Mouse (Mus musculus) midbrain, embryonic 10.5 days (tissue): ENCODE data around the gene Hba-a2. TPM values are rescaled to one million over a fixed set of nuclear protein-coding genes. Genes with fewer than 3 reads are reported as not detected.

Experiments used
- DNase-seq: peaks from one replicate; pipeline ENCODE4 v3.0.0-alpha.2; 2017; ENCODE audit warnings: low spot score
- H3K27ac ChIP-seq: fragments of 300-500 bp; sonication (generic); replicated peaks from 2 replicates; pipeline ENCODE4 v1.5.1; 2016; ENCODE audit warnings: mild to moderate bottlenecking
- H3K27me3 ChIP-seq: fragments of 300-500 bp; sonication (generic); 2 replicates; pipeline ENCODE4 v1.6.1; 2016; ENCODE audit warnings: low read depth, mild to moderate bottlenecking; ENCODE audit not compliant: poor library complexity, severe bottlenecking
- H3K36me3 ChIP-seq: fragments of 300-500 bp; sonication (generic); 2 replicates; pipeline ENCODE4 v1.6.1; 2016; ENCODE audit warnings: mild to moderate bottlenecking, moderate library complexity
- H3K4me1 ChIP-seq: fragments of 300-500 bp; sonication (generic); 2 replicates; pipeline ENCODE4 v1.6.1; 2016
- H3K4me3 ChIP-seq: fragments of 300-500 bp; sonication (generic); 2 replicates; pipeline ENCODE4 v1.5.1; 2016; ENCODE audit warnings: mild to moderate bottlenecking, moderate library complexity
- H3K9me3 ChIP-seq: fragments of 300-500 bp; sonication (generic); replicated peaks from 2 replicates; pipeline ENCODE4 v1.6.1; 2016; ENCODE audit warnings: mild to moderate bottlenecking
- WGBS: fragments of 180-500 bp; shearing (Covaris S2); methylation state at CpG from one replicate; pipeline ENCODE4 v1.1.7; 2016; 5-methylcytosine and 5-hydroxymethylcytosine counted together
- polyA plus RNA-seq: library from polyadenylated mRNA; unstranded; fragments of >200 nt; fragmentation: Nextera tagmentation; extraction: Ambion mirVana; gene quantifications from 2 replicates; pipeline ENCODE4 v1.2.1, GENCODE M21; 2016

The Hba-a2 gene
- polyA plus RNA-seq, 1 experiment from 2014 or later = 3,984 TPM

DNA sequence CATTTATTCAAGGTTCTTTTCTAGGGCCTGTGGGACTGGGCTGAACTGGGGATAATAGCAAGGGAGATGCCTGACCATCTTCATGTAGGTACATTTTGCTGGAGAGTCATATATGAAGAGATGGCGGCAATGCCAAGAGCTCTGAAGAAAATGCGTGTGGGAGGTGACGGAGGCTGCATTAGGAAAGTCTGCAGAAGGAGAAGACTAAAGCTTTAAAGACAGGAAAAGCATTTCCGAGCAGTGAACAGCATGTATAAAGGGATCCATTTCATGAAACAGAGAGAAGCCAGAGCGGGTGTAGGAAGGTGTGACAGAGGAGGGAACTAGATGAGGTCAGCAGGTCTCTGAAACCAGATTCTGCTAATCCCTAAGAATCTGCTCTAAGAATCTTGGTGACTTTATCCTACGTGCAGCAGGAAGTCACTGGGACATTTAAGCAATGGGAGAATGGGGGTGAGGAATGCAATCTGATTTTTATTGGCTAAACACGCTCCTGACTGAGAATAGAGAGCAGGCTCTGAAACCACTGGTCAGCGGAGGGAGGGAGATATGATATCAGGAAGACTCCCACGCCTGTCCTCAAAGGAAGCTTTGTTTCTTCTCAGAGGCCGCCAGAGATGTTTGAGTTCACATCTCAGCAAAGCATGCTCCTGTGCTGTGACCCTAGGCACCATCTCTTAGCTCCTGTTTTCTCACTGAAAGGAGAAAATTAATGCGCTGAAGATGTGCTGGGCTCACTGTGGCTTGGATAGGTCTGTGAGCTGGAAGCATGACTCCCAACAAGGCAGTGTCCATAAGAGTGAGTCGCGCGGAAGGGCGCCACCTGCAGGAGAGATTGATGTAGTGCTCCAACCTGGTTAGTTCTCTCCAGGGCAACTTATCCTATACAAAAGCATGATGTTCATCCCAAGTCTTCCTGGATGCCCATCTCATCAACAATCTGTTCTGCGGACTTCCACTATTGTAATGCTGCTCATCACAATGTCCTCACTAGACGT is 44.5 kb downstream of the Hba-a2 start:
- Histone ChIP-seq H3K4me3 (no peak overlapping the region), H3K4me1 (peaks cover 6% of the 10 kb centered on the region; the same call in 1 of the 2 replicates), H3K27ac (no peak overlapping the region), H3K27me3 (no peaks in the 10 kb centered on the region), H3K9me3 (0 out of 2 replicates have a peak, but pooled peaks cover 9% of the 10 kb centered on the region), H3K36me3 (no peaks in the 10 kb centered on the region)
- WGBS = 48% methylated on average over 17 of the region's 17 CpGs
- peak; percentile 73 for DNase-seq

GRCm38 (mm10) chr11:32342770-32343191 is 46.5 kb downstream of the Hba-a2 start:
- 0 out of 2 replicates have a peak, but pooled peaks cover 5% of the 10 kb centered on the region for H3K27me3 ChIP-seq
- WGBS = 15% methylated on average over 2 of the region's 2 CpGs
- DNase-seq = peak; percentile 21
- no peak overlapping the region for H3K27ac ChIP-seq
- no peaks in the 10 kb centered on the region for H3K9me3 ChIP-seq
- H3K4me1 ChIP-seq = peaks cover 17% of the 10 kb centered on the region
- no peak overlapping the region for H3K4me3 ChIP-seq
- no peaks in the 10 kb centered on the region for H3K36me3 ChIP-seq

DNA sequence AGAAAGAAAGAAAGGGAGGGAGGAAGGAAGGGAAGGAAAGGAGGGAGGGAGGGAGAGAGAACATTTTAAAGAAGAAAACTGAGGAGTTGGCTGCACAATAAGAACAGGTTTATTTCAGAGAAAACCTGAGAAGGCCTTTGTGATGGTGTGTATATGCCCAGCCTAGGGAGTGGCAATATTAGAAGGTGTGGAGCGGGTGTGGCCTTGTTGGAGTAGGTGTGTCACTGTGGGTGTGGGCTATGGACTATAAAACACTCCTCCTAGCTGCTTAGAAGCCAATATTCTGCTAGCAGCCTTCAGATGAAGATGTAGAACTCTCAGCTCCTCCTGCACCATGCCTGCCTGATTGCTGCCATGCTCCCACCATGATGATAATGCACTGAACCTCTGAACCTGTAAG is 47.1 kb downstream of the Hba-a2 start:
- DNase-seq = no peak
- 94% methylated on average over 1 of the region's 1 CpGs for WGBS
- H3K27me3 ChIP-seq = 0 out of 2 replicates have a peak, but pooled peaks cover 5% of the 10 kb centered on the region
- H3K4me3 ChIP-seq = no peak overlapping the region
- no peak overlapping the region for H3K27ac ChIP-seq
- H3K9me3 ChIP-seq = no peaks in the 10 kb centered on the region
- no peaks in the 10 kb centered on the region for H3K36me3 ChIP-seq
- peaks cover 23% of the 10 kb centered on the region for H3K4me1 ChIP-seq

DNA sequence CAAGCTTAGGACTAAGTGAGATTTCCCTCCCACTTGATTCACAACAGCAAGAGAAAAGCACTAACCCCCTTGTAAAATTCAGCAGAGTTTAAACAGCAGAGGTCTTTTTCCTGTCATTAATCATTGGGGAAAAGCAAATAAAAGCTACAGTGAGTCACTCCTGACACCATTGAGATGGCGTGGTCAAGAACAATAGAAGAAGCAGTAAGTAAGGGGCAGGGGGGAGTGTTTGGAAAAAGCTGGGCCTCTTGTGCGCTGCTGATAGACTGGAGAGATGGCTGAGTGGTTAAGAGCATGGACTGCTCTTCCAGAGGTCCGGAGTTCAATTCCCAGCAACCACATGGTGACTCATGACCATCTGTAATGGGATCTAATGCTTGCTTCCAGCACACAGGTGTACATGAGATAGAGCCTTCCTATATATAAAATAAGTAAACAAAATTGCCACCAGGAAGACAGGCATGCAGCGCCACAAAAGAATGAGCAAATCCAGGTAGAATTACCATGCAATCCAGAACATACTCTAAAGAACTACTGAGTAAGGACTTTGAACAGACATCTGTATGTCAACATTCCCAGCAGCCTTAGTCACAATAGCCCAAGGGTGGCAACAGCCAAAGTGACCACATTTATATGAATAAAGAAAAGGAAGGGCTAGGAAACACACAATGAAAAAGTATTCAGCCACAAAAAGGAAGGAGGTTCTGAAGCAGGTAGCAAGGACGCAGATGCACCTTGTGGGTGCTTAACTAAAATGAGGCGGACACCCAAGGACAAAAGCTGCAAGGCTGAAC is 49.4 kb downstream of the Hba-a2 start:
- no peak overlapping the region for H3K4me3 ChIP-seq
- H3K27ac ChIP-seq = no peak overlapping the region
- H3K4me1 ChIP-seq = peaks cover 44% of the 10 kb centered on the region
- no peak for DNase-seq
- H3K9me3 ChIP-seq = no peaks in the 10 kb centered on the region
- 0 out of 2 replicates have a peak, but pooled peaks cover 5% of the 10 kb centered on the region for H3K27me3 ChIP-seq
- H3K36me3 ChIP-seq = peaks cover 11% of the 10 kb centered on the region
- 80% methylated on average over 6 of the region's 6 CpGs for WGBS

Other genes starting within 250 kb of the Hba-a2 start
- 0.05 TPM in 1 of 2 replicates, not detected in the other for gene Il9r, start 96.2 kb upstream of the Hba-a2 start, polyA plus RNA-seq
- gene Snrnp25, start 91.1 kb upstream of the Hba-a2 start, polyA plus RNA-seq = 94.7 and 107 TPM in 2 replicates
- gene Rhbdf1, start 74.2 kb upstream of the Hba-a2 start, polyA plus RNA-seq = 25.1 and 26.2 TPM in 2 replicates
- 30.6 and 32.0 TPM in 2 replicates for gene Mpg, start 70.0 kb upstream of the Hba-a2 start, polyA plus RNA-seq
- 42.6 and 45.3 TPM in 2 replicates for gene Nprl3, start 28.8 kb upstream of the Hba-a2 start, polyA plus RNA-seq
- 2,848 and 3,100 TPM in 2 replicates for gene Hba-x, start 20.1 kb upstream of the Hba-a2 start, polyA plus RNA-seq
- gene Hba-a1, start 13.0 kb upstream of the Hba-a2 start, polyA plus RNA-seq = 2,199 and 2,239 TPM in 2 replicates
- 5.8 and 6.6 TPM in 2 replicates for gene Hbq1b, start 9.5 kb upstream of the Hba-a2 start, polyA plus RNA-seq
- gene Hbq1a, start 3.6 kb downstream of the Hba-a2 start, polyA plus RNA-seq = not detected in 2 replicates
- 25.7 and 32.7 TPM in 2 replicates for gene Sh3pxd2b, start 51.3 kb downstream of the Hba-a2 start, polyA plus RNA-seq
- gene Ubtd2, start 158.9 kb downstream of the Hba-a2 start, polyA plus RNA-seq = 60.9 and 62.3 TPM in 2 replicates
- gene Efcab9, start 235.6 kb downstream of the Hba-a2 start, polyA plus RNA-seq = 0.32 TPM in 1 of 2 replicates, not detected in the other
- gene Stk10, start 236.8 kb downstream of the Hba-a2 start, polyA plus RNA-seq = 1.5 and 2.1 TPM in 2 replicates